Mouse (Mus musculus) kidney, postnatal 4 days (tissue): Measurements from ENCODE around the gene Pbx2.

ENCODE experiments used
- DNase-seq, 2 experiments: peaks; one replicate each; pipeline ENCODE4 v3.0.0; 2021; ENCODE audit warnings: mixed read lengths in 2 of 2

Pbx2 gene

DNA sequence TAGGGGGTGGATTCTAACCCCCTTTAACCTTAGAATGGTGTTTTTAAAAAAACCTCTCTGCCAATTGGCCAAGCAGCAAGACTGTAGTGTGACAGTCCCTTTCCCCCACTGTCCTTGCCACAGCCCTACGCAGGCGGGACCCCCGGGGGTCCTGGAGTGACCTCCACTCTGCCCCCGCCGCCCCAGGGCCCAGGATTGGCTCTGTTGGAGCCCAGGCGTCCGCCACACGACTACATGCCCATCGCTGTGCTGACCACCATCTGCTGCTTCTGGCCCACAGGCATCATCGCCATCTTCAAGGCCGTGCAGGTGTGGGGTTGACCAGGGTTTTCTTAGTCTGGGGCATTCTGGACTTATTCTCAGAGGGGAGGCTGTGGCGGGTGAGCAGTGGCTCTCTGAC is 40.6 kb downstream of the Pbx2 start:
- DNase-seq = peak in 1 of 2 experiments; percentile 26

DNA sequence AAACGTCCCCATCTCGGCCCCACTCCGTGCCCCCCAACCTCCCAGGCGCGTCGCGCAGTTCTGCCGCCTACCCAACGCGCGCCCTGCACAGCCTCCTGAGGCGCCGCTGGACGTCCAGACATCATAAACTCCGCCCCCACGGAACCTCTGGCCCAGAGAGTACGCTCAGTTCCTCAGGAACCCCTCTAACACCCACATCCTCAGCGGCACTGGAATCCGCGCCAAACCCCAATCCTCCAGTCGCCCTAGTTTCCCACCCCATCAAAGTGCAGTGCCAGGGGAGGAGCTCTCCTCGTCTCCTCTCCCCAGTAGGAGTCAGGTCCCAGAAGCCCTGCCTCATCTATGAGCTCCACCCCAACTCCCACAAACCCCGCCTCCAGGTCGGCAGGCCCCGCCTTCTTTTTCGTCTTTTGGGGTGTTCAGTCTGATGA is 41.2 kb downstream of the Pbx2 start:
- peak; percentile 85 to 89 for DNase-seq

DNA sequence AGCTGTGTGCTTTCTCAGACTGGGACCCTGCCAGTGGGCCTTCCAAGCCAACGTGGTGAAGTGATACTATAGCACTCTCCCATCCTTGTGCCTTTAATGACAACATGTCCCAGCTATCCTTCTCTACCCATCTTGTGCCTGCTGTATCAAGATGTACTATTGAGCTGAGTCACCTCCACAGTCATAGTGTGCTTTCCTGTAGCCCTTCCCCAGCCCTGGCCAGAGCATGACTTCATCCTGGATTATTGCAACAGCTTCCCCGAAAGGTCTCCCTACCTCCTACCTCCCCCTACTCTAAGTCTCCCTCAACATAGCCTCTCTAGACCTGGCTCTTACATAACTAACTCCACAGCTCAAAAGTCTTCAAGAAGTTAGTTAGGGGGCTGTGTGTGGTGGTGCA is 44.6 kb downstream of the Pbx2 start:
- DNase-seq = no peak

DNA sequence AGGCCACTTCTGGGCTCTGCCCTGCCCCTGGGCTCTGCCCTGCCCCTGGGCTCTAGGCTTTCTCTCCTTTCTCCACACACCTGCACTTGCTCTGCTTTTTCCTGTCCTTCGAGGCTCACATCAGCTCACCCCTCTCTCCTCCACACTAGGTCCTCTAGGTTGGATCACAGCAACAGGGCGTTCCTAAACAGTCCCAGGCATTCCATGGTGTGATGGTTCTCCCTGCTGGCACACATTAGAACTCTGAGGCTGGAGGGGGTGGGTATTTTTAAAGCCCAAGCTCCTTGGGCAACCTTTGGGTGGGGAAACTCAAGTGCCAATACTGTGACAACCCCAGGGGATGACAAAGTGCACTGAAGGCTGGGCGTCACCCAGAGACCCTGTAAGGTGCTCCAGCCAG is 46.4 kb downstream of the Pbx2 start:
- DNase-seq = no peak

DNA sequence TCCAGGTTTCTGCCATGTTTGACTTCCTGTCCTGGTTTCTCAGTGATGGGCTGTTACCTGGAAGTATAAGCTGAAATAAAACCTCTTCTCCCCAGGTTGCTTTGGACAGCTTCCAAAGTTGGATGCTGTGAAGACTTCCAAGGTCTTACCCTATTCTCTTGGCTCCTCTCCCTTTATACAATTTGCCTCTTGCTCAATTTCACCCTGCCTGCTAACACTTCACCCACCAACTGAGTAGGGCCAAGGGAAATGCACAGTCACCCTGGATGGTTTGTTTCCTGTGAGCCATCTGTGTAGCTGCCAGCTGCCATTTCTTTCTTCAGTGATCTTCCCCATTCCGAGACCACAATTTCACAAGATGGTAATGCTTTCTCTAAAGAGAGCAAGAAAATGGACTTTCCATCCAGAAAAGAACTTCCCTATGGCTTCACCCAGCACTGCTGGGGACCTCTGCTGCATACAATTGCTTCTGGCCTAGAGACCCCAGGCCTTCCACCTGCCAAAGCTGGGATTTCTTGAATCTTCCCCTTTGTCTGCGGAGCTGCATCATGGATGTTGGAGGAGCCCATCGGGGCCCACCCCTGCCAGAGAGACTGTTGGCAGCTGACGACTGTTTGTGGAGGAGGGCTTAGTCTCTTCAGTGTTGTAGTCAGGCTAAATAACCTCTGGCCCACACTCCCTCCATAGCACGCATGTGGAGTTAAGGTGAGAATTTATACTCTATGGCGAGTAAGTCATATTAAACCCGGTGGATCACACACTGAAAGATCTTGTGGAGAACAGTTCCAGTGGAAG is 48.6 kb downstream of the Pbx2 start:
- no peak for DNase-seq

DNA sequence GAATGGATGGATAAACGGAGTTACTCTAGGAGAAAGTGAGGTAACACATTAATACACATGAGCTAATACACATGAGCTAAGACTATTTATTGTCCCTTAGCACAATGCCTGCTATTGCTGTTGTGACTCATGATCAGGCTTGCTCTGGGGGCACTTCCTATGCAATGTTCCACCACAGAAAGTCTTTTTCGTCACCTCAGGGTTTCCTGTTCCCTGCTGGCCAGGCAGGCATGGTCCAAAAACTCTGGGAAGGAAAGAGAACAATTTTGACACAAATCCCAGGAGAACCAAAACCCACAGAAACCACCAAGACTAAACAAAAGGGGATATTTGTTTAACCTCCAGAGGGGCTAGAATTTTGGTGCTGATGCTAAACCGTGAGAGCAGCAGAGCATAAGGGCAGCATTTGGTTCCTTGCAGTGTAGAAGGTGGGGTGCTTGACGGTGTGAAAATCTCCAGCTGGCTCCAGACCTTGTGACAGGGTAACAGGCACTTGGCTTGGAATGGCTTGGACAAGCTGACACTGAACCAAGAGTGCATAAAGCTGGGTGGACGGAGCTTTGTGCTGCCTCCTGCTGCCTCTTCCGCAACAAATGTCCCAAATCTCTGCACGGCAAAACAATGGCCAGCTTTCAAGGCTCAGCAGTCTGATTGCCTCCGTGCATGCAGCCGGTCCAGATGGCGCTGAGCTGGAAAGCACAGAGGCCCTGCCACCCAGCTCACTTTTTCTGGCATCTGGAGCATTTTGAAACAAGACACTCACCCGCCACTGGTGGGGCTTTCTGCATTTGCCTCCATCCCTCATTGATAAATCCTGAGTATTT is 49.9 kb downstream of the Pbx2 start:
- peak; percentile 55 to 71 for DNase-seq

DNA sequence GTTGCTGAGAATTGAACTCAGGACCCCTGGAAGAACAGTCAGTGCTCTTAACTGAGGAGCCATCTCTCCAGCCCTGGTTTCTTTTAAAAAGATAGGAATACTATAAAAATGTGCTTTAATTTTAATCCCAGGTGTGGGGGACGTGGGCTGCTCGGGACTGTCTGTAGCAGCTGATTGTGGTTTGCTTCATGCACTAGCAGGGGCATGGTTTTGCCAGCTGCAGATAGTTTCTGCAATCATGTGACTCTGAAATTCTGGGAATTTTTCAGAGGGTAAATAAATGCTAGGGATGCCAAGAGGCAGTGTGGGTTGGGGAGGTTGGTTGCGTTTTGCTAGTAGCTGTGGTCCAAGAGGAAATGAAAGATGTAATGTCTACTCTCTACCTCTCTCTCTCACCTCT is 50.9 kb downstream of the Pbx2 start:
- DNase-seq = no peak

DNA sequence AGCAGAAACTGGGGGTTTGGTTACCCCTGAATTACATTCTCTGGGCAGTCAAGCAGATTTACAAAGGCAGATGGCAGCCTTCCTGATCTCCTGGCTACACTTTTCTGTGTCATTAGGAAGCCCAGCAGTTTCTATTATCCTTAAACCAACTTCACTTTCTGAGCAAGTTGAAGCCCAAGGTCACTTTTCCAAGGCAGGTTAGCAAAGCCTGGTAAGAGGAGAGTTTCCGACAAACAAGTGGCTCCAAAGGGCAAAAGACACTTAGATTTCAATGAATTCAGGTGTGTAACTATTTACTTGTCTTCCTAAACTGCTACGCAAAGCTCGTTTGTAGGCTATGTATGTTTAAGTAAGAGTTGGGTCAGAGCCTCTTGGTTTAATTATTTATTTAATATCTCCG is 52.3 kb downstream of the Pbx2 start:
- DNase-seq = no peak

DNA sequence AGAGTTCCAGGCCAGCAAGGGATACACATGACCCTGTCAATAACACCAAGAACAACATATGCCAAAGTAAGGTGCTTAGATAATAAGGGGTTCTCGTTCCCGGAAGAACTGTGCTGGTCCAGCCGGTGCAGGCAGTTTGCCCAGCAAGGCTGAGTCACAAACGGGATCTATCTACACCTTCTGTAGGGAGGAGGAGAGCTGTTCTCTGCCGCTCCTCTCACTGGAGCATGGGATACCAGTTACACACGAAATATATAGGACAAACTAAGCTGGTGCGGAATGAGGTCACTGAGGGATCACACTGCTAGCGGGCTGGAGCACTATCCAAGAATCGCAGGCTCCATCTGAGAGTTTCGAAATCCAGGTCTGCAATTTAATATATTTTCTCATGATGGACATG is 52.9 kb downstream of the Pbx2 start:
- no peak for DNase-seq

DNA sequence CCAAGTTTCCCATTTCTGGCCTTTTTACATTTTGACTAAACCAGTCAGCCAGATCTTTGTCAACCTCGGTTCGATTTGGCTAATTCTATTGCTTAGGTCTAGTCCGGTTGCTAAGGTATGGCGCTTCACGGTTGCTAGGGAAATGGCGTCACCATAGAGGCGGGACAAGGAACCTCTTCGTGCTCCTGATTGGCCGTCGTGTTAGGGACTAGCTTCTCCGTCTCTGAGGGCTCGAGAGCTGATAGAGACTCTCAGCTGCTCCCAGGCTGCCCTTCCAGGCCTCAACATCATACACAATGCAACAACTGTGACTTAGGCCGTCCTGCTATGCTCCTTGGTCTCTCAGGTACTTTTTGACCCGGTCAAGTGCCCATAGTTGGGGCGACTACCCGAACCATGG is 53.5 kb downstream of the Pbx2 start, which contains the start of gene Fkbpl:
Gene Fkbpl, plus strand, starts transcription at position 157 of the 400 bp plus-strand sequence.
- peak; percentile 96 to 97 for DNase-seq

DNA sequence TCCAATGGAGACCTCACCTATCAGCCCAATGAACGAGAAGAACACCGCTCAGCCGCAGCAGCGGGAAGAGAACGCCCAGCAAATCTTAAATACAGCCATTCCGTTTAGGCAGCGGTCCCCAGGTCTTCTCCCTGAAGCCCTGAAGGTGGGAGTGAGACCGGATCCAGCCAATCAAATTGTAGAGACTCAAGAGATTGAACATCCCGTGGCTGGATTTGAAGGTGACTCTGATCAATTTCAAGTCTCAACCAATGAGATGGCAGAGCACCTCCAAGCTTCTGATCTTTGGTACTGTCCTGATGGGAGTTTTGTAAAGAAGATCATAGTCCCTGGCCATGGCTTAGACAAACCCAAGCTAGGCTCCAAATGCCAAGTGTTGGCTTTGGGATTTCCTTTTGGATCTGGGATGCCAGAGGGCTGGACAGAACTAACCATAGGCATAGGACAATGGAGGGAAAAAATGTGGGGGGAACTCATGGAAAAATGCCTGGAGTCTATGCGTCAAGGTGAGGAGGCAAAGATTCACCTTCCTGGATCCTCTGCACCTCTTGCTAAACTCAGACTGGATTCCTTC is 54.3 kb downstream of the Pbx2 start:
- no peak for DNase-seq

DNA sequence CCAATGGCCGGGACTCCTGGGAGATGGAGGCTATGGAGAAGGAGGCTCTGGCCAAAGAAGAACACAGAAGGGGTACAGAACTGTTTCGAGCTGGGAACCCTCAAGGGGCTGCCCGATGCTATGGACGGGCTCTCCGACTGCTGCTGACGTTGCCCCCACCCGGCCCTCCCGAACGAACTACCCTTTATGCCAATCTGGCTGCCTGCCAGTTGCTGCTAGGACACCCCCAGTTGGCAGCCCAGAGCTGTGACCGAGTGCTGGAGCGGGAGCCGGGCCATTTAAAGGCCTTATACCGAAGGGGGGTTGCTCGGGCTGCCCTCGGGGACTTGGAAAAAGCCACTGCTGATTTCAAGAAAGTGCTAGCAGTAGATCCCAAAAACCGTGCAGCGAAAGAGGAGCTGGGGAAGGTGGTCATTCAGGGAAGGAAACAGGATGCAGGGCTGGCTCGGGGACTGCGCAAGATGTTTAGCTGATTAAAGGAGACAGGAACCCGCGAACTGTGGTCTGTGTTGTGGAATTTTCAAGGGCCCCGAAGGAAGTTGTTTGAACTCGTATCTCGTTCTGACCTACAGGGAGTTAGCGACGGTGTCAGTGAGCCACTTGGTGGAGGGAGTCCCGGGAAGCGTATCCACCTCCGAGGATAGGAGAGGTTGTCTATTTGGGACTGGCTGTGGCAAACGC is 54.9 kb downstream of the Pbx2 start:
- no peak for DNase-seq
